Mouse (Mus musculus) ES-E14 (cell line): Measurements from ENCODE around the gene Fnbp1.

Source experiments
- CHD2 ChIP-seq: IDR thresholded peaks from 2 replicates; pipeline ENCODE4 v1.6.1; 2014; ENCODE audit warnings: mild to moderate bottlenecking, low read depth, low read length, inconsistent platforms
- HCFC1 ChIP-seq: IDR thresholded peaks from 2 replicates; pipeline ENCODE4 v1.6.1; 2012; ENCODE audit warnings: low read length, inconsistent platforms, borderline replicate concordance; ENCODE audit not compliant: insufficient read depth
- MAFK ChIP-seq: IDR thresholded peaks from 2 replicates; pipeline ENCODE4 v1.6.1; 2014; ENCODE audit warnings: mild to moderate bottlenecking, low read depth, low read length, inconsistent platforms; ENCODE audit not compliant: insufficient read depth
- ZNF384 ChIP-seq: IDR thresholded peaks from 2 replicates; pipeline ENCODE4 v1.6.1; 2012; ENCODE audit warnings: low read depth, low read length, inconsistent platforms

- TF ChIP-seq HCFC1 (no peak), ZNF384 (no peak), MAFK (no peak), CHD2 (no peak)
These were observed 22.0 kb downstream of the Fnbp1 start for GRCm38 (mm10) chr2:31119795-31120194.
